Mouse (Mus musculus) megakaryocyte, embryonic 14.5 days (primary cell): ENCODE data around the gene Ptpn6.

Source experiments
- FLI1 ChIP-seq: IDR thresholded peaks from 2 replicates; pipeline ENCODE4 v1.6.1; 2012; ENCODE audit warnings: low read length, inconsistent platforms, mixed read lengths
- GATA1 ChIP-seq: IDR thresholded peaks from 3 replicates; pipeline ENCODE4 v1.6.1; 2012; ENCODE audit warnings: mixed read lengths, low read length, inconsistent platforms, borderline replicate concordance

- TF ChIP-seq GATA1 = no peak
- TF ChIP-seq FLI1 = no peak
Measured at GRCm38 (mm10) chr6:124674591-124674990, 63.9 kb downstream of the Ptpn6 start.
